Mouse (Mus musculus): ENCODE measurements around the gene A930002H24Rik.
A peak's percentile ranks its signal among the peaks of the same experiment; 100 is the strongest.

- peak; percentile 66 for TF ChIP-seq CTCF (conservative IDR thresholded peaks at IDR 0.05; ENCODE audit: low read length)
- no peak for TF ChIP-seq POU5F1 (IDR thresholded peaks at IDR 0.05; ENCODE audit: borderline replicate concordance, low read length)
- no peak for TF ChIP-seq NANOG (IDR thresholded peaks at IDR 0.05; ENCODE audit: borderline replicate concordance, low read length)
Measured at GRCm38 (mm10) chr17:63839636-63840269, 23.8 kb downstream of the A930002H24Rik start.
